Mouse (Mus musculus) cortical plate, adult 2 months (tissue): Measurements from ENCODE around the gene Chd3.

ENCODE experiments used
- CTCF ChIP-seq: fragments of 200-500 bp; IDR thresholded peaks from 2 replicates; pipeline ENCODE4 v1.5.1; 2011; ENCODE audit warnings: mild to moderate bottlenecking, control low read depth, low read length; ENCODE audit not compliant: insufficient read depth; ENCODE audit errors: extremely low read depth
- POLR2A ChIP-seq: fragments of 200-500 bp; IDR thresholded peaks from 2 replicates; pipeline ENCODE4 v1.6.1; 2011; ENCODE audit warnings: mild to moderate bottlenecking, low read length, control low read depth; ENCODE audit not compliant: insufficient read depth; ENCODE audit errors: extremely low read depth

DNA sequence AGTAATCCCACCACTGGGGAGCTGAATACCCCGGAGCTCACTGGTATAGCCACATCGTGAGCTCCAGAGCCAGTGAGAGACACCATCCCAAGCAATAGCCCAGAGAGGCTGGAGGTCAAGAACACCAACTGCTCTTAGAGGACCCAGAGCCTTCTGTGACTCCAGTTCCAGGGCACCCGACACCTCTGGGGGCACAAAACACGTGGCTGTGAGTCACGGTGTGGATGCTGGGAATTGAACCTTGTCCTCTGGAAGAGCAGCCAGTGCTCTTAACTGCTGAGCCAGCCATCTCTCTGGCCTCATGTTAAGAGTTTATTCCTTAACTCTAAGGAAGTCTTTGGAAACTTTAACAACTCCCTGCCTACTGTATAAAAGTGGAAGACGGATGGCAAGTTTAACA is 15.8 kb upstream of the Chd3 start:
- no peak for TF ChIP-seq CTCF
- TF ChIP-seq POLR2A = no peak
